Mouse (Mus musculus) embryo, embryonic 10.5 days (tissue): ENCODE measurements around the gene Hck.
A peak's percentile ranks its signal among the peaks of the same experiment; 100 is the strongest.

ENCODE experiments used
- DNase-seq: peaks from one replicate; pipeline ENCODE4 v3.0.0-alpha.2; 2015; ENCODE audit warnings: low spot score

Gene Hck

DNA sequence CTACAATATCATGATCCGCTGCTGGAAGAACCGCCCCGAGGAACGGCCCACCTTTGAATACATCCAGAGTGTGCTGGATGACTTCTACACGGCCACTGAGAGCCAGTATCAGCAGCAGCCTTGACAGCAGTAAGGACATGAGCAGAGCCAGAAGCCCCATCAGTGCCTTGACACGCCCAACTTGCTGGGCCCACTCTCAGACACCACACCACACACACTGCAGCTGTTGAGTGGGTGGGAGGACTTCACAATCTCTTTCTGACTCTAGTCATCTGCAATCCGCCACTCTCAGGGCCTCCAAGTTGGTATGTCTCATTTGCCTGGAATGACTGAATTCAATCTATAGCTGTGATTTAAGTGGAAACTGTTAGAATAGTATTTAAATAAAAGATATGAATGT is 42.8 kb downstream of the Hck start:
- DNase-seq: no peak

DNA sequence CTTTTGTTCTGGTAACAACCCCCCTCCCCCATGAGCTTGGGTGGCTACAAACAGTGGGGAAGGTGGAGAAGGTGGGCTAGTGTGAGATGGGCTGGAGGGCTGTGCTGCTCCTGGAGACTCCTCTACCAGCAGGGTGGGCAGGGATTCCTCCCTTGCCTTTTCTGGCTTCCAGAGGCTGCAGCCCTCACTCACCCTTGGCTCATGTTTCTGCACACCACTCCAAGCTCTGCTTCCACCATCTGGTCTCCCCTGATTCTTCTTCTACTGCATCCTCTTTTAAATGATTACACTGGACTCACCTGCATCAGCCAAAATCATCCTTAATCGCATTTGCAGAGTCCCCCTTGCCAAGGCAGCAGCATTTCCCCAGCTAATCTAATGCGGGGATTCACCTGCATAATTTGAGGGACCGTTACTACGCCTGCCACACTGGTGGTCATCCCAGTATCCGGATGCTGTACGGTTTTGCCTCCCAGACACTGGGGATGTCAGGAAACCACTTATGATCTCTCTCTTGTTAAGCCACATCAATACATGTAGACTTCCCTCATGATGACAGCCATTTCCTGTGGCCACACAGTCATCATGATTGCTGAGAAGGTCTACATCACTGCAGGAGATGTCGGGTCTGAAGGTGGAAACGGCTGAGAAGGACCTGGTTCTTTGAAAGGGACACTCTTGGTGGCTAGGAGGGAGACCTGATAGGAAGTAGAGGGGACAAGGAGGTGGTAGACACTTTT is 43.8 kb downstream of the Hck start:
- no peak for DNase-seq

DNA sequence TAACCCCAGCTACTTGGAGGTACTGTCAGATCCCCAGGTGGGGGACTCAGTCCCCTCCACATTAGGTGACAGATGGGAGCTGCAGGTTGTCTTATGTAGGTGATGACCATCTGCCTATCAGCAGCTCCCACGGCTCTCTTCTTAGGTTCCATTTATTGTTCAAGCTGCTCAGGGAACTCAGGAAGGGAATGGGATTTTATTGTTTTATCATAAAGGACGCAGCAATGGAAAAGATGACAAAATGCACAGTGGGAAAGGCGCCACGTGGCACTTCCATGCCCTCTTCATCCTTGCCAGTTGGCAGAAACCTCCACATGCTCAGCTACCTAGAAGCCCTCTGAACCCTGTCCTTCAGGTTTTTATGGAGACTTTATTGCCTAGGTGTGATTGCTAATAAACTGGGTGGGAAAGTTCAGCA is 44.8 kb downstream of the Hck start:
- DNase-seq: no peak

DNA sequence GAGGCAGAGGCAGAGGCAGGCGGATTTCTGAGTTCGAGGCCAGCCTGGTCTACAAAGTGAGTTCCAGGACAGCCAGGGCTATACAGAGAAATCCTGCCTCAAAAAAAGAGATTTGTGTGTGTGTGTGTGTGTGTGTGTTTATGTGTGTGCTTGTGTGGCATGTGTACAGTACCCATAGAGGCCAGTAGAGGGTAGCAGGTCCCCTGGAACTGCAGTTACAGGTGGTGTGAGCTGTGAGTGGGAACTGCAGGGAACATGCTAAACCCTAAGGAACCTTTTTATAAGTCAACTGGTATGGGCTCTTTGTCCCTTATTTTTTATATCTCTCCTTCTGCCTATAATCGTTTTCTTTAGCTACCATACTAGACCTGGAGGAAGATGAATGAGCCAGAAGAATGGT is 49.0 kb downstream of the Hck start:
- no peak for DNase-seq

DNA sequence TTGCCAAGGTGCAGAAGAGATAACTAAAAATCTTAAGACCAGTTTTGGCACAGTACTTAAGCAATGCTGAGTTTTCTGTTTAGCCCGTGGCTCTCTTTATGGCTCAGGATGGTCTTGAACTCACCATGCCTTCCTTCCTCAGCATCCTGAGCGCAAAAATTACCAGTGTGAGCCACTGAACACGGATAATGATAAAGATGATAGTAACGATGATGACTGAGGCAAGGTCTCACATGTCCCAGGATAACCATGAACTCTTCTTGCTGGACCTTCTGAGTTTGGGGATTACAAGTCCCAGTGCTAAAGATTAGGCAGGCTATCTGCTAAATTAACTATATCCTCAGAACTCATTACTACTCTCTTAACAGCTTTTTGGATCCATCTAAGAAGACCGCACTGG is 51.9 kb downstream of the Hck start:
- no peak for DNase-seq

DNA sequence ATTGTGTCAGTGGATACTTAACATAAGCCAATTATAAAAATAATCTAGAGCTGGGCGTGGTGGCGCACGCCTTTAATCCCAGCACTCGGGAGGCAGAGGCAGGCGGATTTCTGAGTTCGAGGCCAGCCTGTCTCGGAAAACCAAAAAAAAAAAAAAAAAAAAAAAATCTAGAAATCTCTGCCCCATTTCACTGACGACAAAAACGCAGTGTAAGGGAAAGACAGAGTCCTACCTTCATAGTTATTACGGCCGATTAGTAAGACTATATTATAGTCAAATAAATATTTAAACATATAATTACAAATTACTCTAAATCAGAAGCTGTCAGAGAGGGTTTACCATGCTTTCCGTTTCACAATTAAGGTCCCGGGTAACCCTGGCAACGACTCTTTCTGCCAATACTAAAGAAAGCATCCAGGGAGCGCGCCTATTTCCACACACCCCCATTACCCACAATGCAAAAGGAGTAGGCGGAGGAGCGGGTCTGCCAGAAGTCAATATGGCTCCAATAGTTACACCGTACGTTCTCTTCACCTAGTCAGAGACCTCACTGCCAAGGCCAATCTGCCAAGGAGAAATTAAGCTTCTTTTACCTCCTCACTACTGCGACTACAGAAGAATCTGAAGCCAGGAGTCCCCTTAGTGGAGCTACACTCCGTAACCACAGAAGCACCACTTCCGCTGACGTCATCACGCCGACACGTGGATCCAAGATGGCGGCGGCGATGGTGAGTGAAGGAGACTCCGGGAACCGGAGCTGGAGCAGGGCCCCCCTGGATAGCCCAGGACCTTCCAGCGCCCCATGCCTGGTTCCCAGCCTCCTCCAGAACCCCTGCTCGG is 52.8 kb downstream of the Hck start, which contains the start of gene Tm9sf4:
Gene Tm9sf4, plus strand, starts transcription at position 460 of the 840 bp plus-strand sequence.
- DNase-seq: peak; percentile 97

DNA sequence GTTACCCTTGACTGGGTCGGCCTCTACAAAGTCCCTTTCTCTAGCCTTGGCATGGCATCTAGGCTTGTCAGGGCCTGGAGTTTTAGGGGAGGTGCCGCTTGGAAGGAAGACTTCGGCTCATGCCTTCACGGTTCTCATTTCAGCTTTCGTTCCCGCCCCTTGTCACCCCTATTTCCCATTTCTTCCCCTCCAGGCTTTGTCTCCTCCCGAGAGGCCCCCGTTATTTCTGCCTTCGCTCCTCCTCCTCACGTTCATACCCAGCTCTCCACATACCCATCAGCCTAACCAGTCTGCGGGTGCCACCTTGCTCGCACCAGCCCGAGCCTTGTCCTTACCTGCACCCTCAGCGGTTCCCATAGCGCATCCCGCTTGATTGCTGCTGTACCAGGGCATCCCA is 53.4 kb downstream of the Hck start:
- DNase-seq: no peak

DNA sequence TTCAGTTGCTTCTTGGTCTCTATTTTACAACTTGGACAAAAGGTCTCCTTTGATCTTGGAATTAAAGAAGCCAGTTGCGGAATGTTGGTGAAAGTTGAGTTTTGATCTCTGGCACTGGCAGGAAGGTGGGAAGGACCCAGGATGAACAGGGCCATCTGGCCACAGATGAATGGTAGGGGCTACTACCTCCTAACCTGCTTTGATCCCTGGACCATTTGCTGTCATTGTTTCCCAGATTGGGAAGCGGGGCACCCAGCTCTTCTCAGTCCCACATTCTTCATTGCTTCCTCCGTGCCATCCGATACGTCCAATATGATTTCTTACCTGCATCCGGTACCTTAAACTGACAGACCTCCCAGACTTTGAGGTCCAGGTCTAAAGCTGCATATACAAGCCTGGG is 58.9 kb downstream of the Hck start:
- no peak for DNase-seq

DNA sequence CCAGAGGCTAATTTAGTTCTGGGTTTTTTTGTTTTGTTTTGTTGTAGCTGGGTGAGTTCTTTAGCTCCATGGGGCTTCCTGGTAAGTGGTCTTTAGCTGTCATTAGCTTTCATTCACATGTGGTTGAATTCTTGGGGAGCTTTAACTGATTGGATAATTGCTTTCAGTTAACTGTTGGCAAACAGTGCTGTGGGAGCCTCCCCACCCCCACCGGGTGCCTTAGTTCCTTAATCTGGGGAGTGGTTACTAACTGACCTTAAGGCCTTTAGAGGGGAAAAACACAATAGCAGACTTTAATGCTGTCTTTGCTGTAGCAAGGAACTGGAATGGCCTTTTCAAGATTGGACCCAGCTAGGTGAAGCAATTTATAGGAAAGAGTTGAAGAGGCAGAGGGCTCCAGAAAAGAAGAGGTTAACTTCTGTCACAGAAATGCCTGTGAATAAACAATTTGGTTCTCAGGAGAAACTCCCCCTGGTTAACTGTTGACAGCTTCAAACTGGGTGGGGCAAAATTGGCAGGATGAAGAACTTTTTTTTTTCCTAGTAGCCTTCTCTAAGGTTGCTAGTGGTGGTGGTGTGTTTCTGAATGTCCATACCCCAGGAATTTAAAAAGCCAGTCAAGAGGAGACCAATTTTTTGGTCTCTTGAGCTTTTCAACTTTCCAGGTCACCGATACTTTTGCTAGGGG is 60.0 kb downstream of the Hck start:
- peak; percentile 46 for DNase-seq

DNA sequence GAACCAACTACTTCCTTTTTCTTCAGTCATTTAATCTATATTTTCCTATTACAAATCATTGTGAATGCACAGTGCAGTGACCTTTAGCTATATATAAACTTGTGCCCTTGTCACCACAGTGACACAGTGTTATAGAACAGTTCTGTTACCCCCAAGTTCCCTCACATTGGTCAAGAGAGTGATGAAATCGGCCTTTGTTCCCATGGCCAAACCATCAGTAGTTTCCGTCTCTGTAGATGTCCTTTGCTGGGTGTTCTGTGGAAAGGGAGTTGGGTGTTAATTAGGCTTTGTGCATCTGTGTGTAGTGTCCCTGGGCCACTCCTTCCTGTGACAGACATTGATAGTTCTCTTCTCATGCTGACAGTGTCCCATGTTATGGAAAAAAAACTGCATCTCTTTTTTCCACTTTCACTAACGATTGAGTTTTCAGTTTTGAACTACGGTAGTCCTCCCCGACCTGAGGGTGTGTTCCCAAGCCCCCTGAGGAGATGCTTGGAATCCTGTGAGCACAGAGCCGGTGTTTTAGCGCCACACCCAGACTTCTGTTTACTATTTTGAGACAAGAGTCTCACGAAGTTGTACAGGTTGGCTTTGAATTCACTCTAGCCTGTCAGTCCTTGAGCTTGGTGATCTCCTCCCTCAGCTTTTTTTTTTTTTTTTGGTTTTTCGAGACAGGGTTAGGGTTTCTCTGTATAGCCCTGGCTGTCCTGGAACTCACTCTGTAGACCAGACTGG is 62.4 kb downstream of the Hck start:
- no peak for DNase-seq

DNA sequence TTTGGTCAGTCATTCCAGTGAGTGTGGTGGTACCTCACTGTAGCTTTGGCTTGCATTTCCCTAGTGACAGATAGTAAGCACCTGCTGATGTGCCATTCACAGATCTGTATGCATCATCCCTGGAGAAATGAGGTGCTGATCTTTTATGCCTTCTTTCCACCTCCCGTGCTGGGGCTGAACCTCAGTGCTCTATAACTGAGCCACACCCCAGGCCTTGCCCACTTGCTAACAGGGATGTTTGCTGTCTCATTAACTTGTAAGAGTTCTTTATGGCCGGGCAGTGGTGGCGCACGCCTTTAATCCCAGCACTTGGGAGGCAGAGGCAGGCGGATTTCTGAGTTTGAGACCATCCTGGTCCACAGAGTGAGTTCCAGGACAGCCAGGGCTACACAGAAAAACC is 63.7 kb downstream of the Hck start:
- no peak for DNase-seq

DNA sequence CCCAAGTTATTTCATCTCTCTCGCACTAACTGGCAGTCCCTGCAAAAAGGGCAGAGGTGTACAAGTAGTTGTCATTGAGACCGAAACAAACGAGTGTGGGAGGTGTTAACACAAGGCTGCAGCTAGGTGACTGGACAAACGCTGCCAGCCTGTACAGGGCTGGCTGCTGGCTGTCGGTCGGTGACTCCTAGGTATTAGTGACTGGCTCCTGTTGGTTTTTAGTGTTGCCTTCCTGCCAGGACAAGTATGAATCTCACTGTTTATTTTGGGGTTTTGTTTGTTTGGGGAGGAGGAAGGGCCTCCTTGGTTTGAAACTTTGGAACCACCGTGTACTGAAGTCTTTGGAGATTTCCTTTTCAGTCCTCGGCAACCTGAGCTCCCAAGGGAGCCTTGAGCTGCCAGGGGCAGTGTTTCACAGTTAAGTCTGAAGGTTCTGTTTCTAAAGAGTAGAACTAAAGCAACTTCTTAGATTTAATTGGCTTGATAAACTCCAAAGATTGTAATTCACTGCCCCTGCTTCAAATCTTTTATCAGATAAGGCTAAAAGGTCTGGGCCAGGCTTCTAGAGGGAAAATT is 67.8 kb downstream of the Hck start:
- no peak for DNase-seq

DNA sequence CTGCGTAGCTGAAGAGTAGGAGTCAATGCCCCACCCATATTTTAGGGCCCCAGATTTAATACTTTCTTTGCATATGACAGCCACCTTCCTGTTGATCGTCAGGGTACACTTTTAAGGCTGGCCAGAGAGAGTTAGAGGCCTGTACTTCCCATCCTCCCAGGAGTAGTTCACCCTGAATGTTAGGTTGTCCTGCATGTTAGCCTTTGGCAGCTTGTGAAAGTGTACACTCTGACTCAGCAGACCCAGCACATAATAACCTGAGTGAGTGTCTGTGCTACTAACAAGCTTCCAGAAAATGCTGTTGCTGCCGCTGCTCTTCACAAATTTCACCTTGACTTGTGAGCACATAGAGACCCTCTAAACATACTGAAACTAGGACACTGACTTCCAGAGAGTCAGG is 68.9 kb downstream of the Hck start:
- DNase-seq: no peak

DNA sequence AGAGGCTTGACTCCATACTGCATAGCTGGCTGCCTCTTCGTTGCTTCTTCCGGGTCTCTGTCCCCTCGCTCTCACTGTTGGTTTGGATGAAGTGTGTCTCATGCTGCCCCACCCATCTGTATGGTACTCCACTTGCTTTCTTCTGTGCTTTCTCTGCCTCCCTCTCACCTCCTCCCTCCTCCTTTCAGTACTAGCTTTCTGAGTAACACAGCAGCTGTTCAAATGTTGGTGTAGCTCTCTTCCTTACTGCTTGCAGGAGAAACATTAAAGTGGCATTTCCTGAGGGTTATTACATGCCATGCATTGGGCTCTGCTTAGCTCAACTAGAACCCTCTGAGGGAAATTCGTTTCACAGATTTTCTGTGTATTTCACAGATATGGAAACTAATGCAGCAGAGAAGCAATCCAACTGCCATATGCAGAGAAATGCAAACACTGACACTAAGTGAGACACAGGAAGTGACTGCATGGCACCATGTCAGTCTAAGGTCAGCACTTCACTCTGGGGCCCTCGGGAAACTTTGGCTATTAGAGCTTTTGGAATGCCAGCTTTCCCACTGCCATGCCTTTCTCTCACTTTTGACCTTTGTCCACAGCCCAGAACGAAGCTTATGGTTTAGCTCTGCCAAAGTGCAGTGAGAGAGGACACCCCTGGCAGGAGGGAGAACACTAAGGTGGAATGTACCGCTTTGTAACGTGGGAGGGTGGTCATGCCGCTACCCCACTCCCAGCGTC is 71.0 kb downstream of the Hck start:
- no peak for DNase-seq

DNA sequence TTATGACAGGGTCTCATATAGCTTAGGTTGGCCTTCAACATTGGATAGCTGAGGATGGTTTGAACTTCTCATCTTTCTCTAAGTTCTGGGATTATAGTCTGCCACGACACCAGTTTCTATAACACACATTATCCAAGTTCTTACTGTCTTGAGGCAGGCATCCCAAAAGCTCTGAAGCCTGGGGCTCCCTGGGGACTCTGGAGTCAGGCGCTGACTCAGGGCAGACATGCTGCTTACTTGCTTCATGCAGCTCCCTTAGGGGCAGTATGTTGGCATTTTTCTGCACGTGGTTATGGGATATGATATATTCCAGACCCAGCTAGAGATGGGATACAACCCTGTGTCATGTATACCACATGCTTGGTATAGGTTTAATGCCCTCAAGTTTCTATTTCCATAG is 71.7 kb downstream of the Hck start:
- no peak for DNase-seq

DNA sequence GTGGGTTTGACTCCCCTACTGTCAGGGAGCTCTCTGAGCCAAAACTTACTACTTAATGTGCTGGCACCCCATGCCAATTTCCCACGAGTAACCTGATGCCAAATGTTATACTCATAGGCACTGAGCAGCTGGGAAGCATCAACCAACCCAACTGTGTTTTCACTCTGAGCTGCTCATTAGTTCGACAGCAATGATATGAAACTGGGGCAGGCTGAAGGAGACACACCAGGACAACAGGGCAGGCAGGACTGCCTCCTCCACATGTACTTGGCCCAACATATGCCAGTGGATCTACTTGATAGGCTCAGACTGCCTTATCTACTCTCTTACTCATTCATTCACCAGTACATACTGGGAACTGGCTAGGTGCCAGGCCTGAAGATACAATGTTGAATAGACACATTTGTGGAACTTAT is 77.9 kb downstream of the Hck start:
- no peak for DNase-seq

DNA sequence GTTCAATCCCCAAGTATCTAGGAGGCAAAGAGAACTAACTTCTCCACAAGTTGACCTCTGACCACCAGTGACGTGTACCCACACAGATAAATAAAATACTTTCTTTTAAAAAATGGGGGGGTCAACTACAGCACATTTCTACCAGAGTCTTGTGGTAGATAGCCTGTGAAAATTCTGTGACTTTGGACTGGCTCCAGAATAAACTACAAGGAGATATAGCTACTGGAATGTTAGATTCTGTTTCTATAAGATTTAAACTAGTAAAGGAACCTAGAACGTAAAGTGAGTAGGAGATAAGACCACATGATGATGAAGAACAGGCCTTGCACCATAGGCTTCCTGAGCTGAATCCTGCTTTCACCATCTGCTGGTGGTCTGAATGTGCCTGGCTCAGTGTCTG is 79.6 kb downstream of the Hck start:
- no peak for DNase-seq

DNA sequence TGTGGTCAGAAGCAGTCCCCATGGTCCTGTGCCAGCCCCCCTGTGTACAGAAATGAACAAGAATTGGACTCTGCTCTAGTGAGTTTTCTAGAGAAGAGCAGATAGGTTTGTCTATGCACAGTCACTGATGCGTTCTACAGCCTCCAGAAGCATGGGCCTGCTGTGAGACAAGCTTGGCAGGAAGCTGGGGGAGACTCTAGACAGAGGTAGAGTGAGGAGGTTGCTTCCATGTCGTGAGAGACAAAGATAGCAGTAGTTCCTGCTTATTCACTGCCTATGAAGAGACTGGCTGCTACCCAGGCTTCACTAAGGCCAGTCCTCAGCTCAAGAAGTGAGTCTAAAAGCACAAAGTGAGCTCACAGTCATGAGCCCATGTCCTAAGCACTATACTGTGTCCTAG is 83.0 kb downstream of the Hck start:
- no peak for DNase-seq

DNA sequence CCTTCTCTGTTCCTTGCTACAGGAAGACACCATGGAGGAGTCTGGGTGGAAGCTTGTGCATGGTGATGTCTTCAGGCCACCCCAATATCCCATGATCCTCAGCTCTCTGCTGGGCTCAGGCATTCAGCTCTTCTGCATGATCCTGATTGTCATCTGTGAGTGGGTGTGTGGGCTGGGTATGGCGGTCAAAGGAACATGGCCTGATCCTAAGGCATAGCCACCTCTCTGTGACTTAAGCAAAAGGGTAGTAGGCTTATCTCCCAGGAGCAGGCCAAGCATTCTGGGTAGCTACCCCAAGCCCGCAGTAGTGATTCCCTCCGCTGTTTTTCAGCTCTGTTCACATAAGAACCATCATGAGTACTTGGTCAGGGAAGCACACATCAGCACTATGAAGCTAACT is 86.0 kb downstream of the Hck start:
- no peak for DNase-seq

DNA sequence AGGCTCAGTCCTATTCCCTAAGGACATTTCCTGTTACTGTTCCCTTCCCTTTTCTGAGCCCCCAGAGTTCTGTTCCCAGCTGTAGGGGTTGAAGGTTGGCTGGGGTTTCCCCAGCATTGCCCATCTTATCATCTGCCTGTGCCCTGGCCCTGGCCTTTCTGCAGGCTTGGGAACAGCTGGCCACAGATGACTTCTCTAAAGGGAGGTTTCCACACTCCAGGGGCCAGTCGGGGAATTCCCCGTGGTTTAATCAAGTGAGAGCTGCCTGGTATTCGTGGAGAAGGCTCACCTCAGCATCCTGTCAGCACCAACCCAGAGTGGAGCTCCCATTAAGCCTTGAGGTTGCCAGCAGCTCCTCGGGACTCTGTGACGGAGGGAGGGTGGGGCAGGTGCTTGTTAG is 90.2 kb downstream of the Hck start:
- no peak for DNase-seq

DNA sequence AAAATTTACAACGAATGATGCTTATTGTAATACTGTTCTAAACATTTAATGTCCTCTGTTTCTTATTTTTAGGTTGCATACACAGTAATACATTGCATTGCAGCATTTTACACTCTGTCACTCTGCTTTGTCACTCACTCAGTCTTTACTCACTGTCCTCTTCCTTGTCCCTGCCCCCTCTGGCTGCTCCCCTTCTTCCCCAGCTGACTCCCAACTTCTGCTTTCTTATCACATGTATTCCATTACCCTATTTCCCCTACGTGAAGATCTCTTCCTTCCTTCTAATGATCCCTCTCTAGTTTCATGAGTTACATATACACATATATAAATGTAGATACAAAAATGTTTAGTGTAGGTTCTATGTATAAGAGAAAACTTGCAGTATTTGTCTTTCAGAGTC is 90.8 kb downstream of the Hck start:
- no peak for DNase-seq
